Mouse (Mus musculus) MEL (cell line): ENCODE data around the gene Erv3.

Experiments
- CTCF ChIP-seq, 3 experiments: IDR thresholded peaks in 2 of 3; conservative IDR thresholded peaks in 1 of 3; 2 replicates each; pipeline ENCODE4 v1.5.1; 2011 to 2012; ENCODE audit warnings: low read length in 3 of 3, low read depth in 2 of 3, mild to moderate bottlenecking in 2 of 3, improper control_type of control experiment in 1 of 3, inconsistent platforms in 1 of 3, mixed read lengths in 1 of 3, moderate library complexity in 1 of 3; ENCODE audit not compliant: control insufficient read depth in 1 of 3, insufficient read depth in 1 of 3, poor library complexity in 1 of 3, severe bottlenecking in 1 of 3
- ELF1 ChIP-seq: IDR thresholded peaks from 2 replicates; pipeline ENCODE4 v1.6.1; 2014; ENCODE audit warnings: low read depth, mild to moderate bottlenecking, inconsistent platforms, low read length, improper control_type of control experiment, moderate library complexity
- EP300 ChIP-seq, 2 experiments: IDR thresholded peaks; 2 replicates each; pipeline ENCODE4 v1.6.1; 2011; ENCODE audit warnings: improper control_type of control experiment in 2 of 2, low read length in 2 of 2, low read depth in 1 of 2, mild to moderate bottlenecking in 1 of 2
- MAFK ChIP-seq: IDR thresholded peaks from 2 replicates; pipeline ENCODE4 v1.6.1; 2011; ENCODE audit warnings: low read depth, mild to moderate bottlenecking, low read length, improper control_type of control experiment, borderline replicate concordance
- MAX ChIP-seq: IDR thresholded peaks from 2 replicates; pipeline ENCODE4 v1.6.1; 2011; ENCODE audit warnings: low read length, improper control_type of control experiment
- POLR2AphosphoS5 ChIP-seq: IDR thresholded peaks from 2 replicates; pipeline ENCODE4 v1.6.1; 2012; ENCODE audit warnings: low read depth, borderline replicate concordance, mild to moderate bottlenecking, inconsistent platforms, low read length, moderate library complexity, mixed read lengths

DNA sequence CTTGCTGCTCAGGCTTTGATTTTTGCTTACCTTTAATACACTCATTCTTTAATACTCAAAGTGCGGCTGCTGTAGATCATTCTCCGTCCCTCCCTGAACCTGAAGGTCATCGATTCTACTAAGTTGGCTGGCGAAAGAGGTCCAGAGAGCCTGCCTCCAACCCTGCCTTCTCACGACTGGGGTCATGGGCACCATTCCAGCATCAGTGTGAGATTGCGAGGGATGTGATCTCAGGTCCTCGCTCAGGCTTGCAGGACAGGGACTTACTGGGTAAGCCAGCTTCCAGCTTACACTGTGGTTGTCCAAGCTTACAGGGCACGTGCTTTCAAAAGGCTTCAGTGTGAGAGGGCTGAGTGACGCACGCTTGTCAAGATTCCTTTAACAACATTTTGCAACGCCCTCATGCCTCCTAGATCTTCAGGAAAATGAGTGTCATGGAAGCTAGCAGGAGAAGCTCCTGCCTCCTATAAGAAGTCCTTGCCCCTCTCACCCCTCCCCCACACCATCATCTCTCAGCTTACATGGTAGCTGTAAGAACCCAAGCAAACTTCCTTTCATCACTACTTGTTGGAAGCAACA is 13.3 kb downstream of the Erv3 start:
- TF ChIP-seq POLR2AphosphoS5 (no peak), MAX (no peak), ELF1 (no peak), MAFK (no peak), CTCF (IDR thresholded peaks at IDR 0.05 in 2 of 3, conservative IDR thresholded peaks at IDR 0.05 in 1 of 3; ENCODE audit: control insufficient read depth in 1 of 3, insufficient read depth in 1 of 3, low read depth in 2 of 3, low read length in 3 of 3, poor library complexity in 1 of 3, severe bottlenecking in 1 of 3) (no peak), EP300 (IDR thresholded peaks at IDR 0.05; ENCODE audit: low read depth in 1 of 2, low read length in 2 of 2) (no peak)
